Mouse (Mus musculus): Measurements from ENCODE around the gene Zzef1. TPM values are rescaled to one million over a fixed set of nuclear protein-coding genes. Genes with fewer than 3 reads are reported as not detected.
"Not testable (repeated sequence)": the region's sequence is repeated elsewhere in the genome, so short reads cannot be mapped to it uniquely, and the experiment has no call there.

Gene Zzef1
- polyA plus RNA-seq (2012; rRNA removed), result 18.3 and 24.1 TPM in 2 replicates

DNA sequence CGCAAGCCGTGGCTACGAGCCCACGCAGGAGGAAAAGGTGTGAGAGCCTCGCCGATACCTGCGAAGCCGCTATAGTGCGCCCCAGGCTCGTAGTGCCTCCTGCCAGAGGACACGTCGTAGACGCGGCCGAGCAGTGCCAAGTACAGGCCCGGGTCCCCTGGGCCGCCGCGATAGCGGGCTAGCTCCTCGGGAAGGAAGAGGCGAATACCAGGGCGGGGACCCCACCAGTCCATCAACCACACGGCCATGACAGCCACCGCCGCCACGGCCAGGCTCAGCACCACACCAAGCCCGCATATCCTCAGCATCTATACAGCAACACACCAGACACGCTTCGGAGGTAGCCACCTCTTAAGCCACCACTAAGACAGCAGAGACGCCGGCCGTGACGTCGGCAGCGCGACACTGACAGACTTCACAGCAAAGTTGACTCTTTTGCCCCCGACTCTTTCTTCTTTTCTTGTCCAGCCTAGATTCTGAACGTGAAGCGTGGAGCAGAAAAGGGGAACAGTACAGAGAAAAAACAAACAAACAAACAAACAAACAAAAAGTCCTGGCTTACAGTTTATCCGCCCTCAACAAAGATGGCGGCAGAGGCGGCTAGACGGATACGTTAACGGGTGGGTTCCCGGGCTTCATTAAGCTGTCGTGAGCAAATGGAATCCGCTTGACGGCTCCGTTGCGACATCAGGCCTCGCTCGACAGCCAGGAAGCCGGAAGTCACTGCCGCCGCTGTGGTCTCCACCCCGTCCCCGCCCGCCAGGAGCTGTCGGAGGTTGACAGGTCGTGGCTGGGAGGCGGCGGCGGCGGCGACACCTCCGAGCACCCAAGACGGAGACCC is at the start of gene Zzef1, which contains the start of gene Cyb5d2:
Gene Zzef1 (plus strand): TSS at position 772 of the 841 bp plus-strand sequence.
Gene Cyb5d2 (minus strand): TSS at position 688 of the 841 bp plus-strand sequence.
- DNase-seq (ENCODE audit: low spot score), result peak; percentile 85

DNA sequence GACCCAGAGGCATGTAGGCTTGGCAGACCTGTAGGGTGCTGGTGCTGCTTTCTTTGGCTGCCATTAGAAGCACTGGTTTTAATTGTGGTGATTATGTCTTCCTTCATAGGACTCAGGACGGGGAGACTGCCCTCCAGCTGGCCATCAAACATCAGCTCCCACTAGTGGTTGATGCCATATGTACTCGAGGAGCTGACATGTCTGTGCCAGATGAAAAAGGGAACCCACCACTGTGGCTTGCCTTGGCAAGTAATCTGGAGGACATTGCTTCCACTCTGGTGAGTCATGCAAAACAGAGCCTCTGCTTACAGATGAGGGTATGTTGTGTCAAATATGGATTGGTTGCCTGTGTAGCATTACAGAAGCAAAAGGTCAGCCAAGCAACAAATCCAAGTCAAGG is 44.1 kb upstream of the Zzef1 start:
- DNase-seq (ENCODE audit: low spot score), result no peak

DNA sequence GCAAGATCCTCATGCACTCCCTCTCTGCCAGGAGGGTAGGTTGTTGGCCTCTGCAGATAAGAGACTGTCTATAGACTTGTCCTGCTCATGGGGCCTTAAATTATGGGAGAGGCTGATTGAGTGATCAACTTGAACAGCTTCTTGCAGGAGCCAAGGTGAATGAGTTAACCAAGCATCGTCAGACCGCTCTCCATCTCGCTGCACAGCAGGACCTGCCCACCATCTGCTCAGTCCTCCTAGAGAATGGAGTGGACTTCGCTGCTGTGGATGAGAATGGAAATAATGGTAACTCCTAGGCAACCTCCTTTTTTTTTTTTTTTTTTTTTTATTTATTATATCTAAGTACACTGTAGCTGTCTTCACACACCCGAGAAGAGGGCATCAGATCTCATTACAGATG is 37.7 kb upstream of the Zzef1 start:
- DNase-seq (ENCODE audit: low spot score), result no peak

DNA sequence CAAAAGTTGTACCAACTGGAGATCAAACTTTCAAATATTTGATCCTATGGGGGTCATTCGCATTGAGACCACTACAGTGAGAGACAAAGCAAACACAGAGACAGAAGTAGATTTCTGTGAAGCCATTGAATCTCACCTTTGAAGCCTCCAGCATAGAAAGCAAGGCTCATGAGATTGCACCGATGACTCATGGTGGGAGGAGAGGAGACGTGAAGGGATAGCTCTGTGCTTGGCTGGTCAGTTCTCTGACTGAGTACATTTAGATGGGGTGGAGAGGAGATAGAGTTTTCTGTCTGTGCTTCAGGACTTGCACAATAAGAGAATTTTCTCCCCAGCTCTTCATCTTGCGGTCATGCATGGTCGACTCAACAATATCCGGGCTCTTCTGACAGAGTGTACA is 36.4 kb upstream of the Zzef1 start:
- no peak for DNase-seq (ENCODE audit: low spot score)

DNA sequence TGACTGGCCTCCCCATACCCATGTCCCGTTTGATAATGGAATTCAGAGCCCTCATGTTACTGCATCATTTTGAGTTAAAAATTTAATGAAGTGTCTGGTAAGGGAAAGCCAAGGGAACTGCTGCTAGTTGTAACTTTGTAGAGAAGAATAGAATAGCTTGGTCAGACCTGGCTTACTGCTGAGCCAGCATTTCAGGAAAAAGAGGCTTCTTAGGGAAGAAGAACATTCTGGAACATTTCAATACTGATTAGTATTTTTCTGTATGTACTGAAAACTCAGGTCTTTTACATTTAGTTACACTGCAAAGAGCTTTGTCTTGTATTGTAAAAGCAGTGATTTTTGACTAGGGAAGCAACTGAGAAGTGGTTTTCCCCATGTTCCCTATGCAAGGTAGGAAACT is 35.2 kb upstream of the Zzef1 start:
- no peak for DNase-seq (ENCODE audit: low spot score)

DNA sequence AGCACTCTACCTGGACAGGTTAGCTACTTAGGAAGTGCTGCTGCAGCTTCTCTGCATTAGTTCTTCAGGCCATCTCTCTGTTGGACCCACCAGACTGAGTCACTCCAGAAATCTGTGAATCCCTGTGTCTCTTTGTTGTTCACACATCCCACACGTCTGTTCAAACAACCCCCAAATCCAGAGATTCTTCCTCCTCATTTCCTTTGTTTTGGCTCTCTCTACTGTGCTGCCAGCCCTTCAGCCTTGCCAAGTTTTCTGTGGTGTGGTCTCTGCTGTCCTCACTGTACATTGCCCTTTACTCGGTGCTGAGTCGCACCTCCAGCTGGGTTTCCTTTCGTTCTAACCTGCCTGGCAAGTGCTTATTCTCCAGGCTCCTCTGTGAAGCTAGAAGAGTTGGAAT is 31.8 kb upstream of the Zzef1 start:
- no peak for DNase-seq (ENCODE audit: low spot score)

DNA sequence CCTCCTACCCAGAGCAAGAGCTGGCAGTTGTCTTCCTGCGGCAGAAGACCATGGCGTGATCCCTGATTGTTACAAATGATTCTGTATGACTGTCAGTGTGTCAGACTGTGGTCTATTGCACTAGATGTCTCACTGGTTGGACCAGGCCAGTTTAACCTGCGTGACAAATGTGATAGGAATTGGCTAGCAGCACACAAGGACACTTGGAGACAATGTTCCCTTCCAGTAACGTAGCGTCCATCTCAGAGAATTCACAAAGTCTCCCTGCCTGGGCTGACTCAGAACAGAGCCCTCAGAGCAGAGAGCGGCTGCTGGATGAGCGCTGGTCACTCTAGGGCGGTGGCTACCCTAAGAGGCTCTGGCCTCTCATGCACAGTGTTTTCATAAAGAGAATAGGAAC is 28.3 kb upstream of the Zzef1 start:
- no peak for DNase-seq (ENCODE audit: low spot score)

DNA sequence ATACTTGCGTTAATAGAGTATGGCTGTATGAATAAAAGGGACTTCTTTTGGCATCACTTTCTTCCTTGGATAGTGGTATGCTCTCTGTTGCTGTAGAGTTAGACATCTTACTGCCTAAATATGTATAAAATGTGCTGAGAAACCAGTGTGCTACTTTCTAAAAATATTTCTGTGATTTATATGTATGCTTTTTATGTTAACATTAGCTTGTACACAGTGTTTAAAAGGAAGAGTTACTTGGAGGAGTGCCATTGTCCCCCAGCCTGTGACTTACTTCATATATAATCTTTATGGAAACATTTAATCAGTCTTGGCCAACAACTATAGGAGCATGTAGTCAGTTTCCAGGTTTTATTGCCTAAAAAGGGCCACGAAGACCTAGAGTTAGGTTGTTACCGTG is 27.0 kb upstream of the Zzef1 start:
- no peak for DNase-seq (ENCODE audit: low spot score)

DNA sequence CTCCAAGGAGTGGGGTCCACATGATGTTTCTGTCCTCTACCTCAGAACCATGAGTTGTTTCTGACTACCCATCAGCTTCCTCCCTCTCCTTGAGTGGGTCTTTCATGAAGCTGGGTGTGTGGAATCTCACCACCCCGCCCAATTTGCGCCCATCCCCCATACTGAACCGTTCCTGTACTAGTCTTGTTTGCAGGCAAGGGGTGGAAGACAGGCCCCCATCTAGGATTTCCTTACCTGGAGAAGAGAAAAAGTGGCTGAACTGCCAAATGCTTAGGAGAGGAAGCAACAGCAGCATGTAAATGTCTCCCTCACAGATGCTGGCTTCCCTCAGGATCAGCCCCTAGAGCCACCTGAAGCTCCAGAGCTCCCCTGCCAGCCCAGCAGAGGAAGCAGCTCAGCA is 25.7 kb upstream of the Zzef1 start:
- DNase-seq (ENCODE audit: low spot score), result no peak

DNA sequence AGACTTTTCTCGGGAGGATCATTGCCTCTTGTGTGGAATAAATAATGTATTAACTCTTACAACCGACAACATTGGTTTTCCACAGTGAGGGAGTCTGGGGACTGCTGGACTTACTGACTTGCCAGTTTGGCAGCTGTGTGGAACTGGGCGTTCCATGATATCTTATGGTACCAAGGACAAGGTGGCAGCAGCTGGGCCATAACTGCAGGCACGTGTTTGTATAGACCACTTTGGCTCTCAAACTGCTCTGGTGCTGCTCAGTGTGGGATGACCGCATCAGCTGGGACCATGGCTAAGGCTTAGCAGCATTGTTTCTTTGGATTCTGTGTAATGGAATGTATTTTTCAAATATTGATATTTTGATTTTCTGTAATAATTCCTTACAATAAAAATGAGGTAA is 25.2 kb upstream of the Zzef1 start:
- DNase-seq (ENCODE audit: low spot score), result no peak

DNA sequence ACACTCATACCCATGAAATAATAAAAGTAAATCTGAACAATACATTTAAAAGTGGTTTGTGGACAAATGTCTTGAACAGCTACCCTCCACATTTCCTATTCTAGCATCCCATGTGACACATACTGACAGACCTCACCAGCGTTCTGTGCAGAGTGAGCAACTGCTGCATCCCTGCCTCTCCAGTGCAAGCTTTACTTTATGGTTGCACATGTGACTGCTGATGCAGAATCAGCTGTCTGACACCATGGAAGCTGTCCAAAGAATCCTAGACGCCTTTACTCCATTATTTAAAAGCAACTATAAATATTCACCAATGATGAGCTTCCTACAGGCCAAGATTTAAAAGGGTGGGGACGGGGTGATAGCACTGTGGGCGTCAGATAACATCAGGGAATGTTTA is 24.6 kb upstream of the Zzef1 start:
- no peak for DNase-seq (ENCODE audit: low spot score)

DNA sequence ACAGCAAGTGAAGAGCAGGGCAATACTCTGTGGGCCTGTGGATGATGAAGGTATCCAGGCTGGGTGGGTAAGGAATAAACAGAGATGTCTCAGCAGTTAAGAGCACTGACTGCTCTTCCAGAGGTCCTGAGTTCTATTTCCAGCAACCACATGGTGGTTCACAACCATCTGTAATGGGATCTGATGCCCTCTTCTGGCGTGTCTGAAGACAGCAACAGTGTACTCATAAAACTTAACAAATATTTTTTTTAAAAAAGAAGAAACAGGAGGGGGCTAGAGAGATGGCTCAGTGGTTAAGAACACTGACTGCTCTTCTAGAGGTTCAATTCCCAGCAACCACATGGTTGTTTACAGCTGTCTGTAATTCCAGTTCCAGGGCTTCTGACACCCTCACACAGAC is 23.4 kb upstream of the Zzef1 start:
- DNase-seq (ENCODE audit: low spot score), result not testable (repeated sequence)

DNA sequence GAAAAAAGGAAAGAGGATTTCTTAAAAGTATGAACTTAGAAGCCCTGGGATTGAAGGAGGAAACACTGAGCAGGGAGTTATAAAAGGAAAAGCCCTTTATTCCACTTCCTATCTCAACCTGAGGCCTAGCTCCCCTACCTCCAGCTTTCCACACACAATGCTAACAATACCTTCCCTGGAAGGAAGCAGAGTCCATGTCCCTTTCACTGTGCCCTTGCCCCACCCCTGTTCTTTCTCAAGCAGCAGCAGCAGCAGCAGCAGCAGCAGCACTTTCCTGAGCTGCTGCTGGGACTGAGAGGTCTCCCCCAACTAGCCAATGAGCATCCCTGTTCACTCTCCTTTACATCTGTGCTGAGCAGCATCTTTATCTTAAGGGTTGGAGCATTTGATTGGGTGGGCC is 17.1 kb upstream of the Zzef1 start:
- no peak for DNase-seq (ENCODE audit: low spot score)

DNA sequence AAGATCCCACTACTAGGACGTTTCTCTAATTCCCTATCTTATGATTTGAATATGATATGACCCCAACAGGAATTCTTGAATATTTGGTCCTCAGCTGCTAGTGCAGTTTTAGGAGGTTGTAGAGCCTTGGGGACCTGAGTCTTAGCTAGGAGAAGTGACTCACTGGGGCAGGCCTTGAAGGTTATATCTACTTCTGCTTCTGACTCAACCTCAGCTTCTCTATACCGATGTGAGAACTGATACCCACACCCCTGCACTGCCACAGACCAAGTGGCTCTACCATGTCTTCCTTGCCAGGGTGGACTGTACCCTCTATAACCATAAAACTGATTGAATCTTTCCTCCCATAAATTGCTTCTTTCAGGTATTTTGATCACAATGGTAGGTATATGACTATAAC is 13.9 kb upstream of the Zzef1 start:
- DNase-seq (ENCODE audit: low spot score), result no peak

DNA sequence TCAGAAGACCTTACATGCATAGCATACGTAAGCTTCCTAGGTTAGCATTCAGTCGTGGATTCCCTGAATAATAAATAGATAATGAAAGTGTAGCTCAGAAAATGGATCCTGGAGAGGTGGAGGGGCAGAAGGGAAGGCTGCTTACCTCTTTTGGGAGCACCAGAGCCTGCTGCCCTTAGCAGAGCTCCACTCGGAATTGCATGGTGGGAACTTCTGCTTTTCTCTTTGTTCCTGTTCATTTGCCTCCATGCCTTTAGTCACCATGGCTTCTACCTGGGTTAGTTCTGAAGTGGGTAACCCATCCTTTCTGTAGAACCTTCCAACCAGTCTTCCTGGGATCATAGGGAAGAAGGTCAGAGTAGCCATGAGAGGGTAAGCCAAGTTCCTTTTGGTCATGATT is 13.5 kb upstream of the Zzef1 start:
- DNase-seq (ENCODE audit: low spot score), result no peak

DNA sequence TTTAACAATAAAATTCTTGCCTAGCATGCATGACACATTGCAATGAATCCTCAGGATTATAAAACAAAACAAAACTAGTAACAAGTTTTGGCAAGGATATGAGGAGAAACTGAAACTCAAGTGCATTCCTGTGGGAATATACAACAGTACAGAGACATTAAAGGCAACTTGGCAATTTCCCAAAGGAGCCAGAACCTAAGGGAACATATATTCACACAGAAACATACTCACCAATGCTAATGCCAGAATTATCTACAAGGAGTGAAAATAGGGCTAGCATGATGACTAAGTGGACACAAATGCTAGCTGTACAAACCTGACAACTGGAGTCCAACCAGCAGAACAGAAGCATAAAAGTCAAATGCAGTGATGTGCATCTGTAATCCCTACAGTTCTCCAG is 4.0 kb upstream of the Zzef1 start:
- DNase-seq (ENCODE audit: low spot score), result no peak

DNA sequence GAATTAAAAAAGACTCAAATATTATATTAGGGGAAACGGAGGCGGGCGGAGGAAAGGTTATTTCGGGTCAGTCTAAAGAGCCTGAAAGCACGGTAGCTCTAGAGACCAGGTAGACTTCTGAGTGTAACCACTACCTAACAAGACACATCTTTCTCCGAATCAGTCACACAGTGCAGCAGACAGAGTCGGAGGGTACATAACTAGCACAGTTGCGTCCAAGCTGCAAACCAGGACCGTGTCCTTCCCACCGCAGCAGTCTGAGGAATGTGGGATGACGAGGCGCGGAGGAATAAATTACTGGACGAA is 924 bp upstream of the Zzef1 start:
- DNase-seq (ENCODE audit: low spot score), result no peak

DNA sequence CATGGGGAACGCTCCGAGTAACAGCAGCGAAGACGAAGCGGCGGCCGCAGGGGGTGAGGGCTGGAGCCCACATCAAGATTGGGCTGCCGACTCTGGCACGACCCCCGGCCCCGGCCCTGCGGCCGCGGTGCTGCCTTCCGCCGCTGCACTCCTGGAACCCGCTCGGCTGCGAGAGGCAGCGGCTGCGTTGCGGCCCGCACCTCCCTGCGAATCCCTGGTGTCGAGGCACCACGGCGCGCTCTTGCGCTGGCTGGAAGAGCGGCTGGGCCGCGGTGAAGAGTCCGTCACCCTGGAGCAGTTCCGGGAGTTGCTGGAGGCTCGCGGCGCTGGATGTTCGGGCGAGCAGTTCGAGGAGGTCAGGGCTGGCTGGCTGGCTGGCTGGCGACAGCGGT is 266 bp downstream of the Zzef1 start:
- no peak for DNase-seq (ENCODE audit: low spot score)

DNA sequence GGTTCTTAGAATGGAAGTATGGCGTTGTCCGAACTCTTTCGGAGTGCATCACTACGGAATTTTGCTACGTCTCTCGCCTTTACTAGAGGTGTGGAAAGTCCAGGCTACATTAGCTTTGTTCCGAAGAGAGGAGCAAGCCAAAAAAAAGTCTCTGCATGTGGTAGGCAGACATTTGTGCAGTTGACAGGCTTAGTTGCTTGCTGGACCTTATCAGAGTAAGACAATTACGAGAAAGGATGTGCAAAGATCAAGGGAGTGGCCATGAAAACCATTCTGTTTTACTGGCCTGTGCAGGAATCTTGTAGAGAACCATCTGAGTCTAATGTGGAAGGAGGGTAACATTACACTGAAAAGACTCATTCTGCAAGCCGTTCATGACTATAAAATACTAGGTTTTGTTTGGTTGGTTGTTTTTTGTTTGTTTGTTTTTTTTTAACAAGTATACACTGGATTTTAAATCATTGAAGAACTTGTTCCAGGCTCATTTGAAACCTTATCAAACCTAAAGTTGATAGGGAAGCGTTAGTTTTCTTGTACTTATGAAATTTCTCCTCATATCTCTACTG is 830 bp downstream of the Zzef1 start:
- no peak for DNase-seq (ENCODE audit: low spot score)

DNA sequence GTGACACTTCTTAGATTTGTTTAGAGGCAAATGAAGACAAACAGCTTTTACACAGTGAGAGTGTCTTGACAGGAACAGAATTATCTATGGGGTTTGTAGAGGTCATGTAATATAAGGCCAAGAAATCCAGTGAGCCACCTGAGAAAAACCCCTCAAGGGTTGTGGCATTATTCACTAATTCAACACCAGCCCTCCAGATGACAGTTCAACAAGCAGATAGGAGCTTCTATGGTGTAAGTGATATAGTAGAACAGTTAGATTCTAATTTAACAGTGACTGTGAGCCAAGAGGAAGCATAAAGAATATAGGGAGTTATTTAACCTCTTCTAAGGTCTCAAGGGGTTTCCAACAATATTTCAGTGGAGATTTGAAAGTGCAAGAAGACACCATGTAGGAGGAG is 2.1 kb downstream of the Zzef1 start:
- no peak for DNase-seq (ENCODE audit: low spot score)

DNA sequence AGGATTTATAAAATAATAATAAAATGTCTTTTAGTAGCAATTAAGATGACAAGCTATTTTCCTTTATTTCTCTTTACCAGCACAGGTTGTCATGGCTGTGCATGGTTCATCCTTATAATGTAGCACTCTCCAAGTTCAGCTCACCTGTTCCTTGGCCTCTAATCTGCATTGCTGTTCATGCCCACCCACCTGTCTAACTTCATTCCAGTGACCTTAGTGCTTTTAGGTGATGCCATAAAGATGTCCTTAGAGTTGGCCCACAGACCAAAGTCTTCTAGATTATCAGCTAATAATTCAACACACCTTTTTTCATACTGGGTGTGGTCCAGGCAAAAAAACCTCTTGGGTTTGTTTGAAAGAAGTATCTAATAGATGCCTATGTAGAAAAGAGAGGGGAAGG is 5.2 kb downstream of the Zzef1 start:
- DNase-seq (ENCODE audit: low spot score), result no peak

DNA sequence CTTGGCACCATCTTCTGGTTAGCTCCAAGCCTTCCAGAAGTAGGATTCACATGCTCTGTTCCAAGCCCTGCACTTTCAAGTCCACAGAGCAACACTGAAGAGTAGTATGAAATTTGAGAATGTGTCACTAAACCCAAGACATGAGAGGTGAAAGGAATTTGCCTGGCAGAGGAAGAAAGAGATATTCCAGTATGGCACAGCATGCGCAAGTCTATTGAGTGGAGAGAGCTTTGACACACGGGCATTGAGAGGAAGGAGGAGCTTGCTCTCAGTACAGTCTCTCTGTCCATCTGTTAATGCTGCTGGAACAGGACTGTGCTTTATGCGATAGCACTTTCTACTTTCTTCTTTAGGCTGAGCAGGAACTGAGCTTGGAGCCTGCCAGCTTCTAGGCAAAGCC is 7.0 kb downstream of the Zzef1 start:
- no peak for DNase-seq (ENCODE audit: low spot score)

DNA sequence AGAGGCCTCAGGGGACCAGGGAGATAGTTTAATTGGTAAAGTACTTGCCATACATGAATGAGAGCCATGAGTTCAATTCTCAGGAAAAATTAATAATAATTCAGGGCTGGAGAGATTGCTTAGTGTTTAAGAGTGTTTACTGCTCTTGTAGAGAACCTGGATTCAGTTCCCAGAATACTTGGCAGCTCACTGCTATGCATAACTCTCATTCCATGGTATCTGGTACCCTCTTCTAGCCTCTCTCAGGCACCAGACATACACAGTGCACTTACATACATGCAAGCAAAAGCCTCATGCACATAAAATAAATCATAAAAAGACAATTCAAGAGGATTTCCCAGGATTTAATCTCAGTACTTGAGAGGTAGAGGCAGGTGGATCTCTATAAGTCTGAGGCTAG is 8.6 kb downstream of the Zzef1 start:
- no peak for DNase-seq (ENCODE audit: low spot score)

DNA sequence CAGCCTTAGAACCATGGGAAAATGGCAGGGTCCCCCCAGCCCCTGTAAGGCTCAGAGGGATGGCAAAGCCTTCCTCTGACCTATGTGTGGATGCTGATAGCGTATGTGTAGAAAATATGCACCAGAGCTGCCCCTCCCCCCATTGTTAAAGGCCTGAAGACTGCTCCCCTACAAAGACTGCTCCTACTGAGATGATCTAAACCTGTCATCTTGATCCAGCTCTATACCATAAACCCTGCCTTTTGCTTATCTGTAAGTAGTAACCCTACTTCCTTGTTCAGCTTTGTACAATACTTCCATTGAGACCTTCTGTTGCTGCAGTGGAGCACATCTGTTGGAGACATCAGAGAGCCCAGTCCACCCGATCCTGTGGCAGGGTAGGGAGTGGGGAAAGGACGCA is 9.2 kb downstream of the Zzef1 start:
- no peak for DNase-seq (ENCODE audit: low spot score)

Measured in urinary bladder, adult 2 months (tissue).